Mouse (Mus musculus): Measurements from ENCODE around the gene Rere.

Rere gene

GRCm38 (mm10) chr4:150523351-150523750 lies 241.9 kb downstream of the Rere start:
- TF ChIP-seq GATA4 (IDR thresholded peaks at IDR 0.05; ENCODE audit: insufficient replicate concordance, low read length) = no peak

- TF ChIP-seq GATA4 (IDR thresholded peaks at IDR 0.05; ENCODE audit: insufficient replicate concordance, low read length) = no peak
Observed at GRCm38 (mm10) chr4:150526269-150526668, 244.8 kb downstream of the Rere start.

DNA sequence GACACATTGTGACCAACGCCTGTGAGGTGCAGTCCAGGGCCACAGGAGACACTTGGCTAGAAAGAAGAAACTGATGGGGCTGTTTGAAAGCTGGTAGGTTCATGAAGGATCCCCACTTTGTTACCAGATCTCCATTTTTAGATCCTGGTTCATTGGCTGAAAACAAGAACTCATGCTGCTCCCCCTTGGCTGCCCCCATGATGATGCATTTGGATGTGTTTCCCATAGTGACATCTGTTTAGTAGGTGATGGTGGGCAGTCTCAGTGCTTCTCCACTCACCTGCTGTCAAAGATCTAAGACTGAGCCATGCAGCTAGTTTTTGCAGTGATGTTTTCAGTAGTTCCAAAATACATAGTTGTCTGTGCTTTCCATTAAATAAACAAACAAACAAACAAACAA lies 247.0 kb downstream of the Rere start:
- TF ChIP-seq GATA4 (IDR thresholded peaks at IDR 0.05; ENCODE audit: insufficient replicate concordance, low read length) = no peak

- TF ChIP-seq GATA4 (IDR thresholded peaks at IDR 0.05; ENCODE audit: insufficient replicate concordance, low read length) = no peak
Observed at GRCm38 (mm10) chr4:150528846-150529245, 247.4 kb downstream of the Rere start.

- TF ChIP-seq GATA4 (IDR thresholded peaks at IDR 0.05; ENCODE audit: insufficient replicate concordance, low read length) = no peak
Observed at GRCm38 (mm10) chr4:150531869-150532268, 250.4 kb downstream of the Rere start.

DNA sequence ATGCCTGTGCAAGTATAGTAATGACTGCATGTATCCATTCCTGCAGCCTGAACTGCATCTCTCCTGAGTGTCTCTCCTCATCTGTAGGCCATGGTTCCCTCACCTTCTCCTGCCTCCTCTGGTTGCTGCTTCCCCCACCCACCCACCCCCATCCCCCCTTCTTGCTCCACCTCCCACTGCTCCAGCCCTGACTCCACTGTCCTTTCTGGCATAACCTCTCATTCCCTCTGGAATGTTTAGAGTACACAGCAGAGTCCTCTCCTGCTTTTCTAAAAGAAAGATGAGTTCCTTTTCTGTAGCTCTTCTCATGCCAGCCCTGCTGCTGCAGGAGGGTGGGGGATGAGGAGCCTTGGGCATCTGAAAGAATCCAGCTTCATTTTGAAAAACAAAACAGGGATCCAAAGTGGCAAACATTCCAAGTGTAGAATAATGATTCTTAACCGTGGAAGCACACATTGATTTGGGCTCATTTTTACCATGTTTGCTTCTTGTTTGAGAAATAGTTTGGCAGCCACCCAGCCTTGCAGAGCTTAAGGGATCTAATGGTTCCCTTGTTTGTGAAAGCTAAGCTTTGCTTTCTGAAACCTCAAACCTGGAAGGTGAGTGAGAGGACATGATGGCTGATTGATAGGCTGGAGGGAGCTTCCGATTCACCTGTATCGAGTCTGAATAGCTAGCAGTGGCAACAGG lies 255.5 kb downstream of the Rere start:
- no peak for TF ChIP-seq GATA4 (IDR thresholded peaks at IDR 0.05; ENCODE audit: insufficient replicate concordance, low read length)

DNA sequence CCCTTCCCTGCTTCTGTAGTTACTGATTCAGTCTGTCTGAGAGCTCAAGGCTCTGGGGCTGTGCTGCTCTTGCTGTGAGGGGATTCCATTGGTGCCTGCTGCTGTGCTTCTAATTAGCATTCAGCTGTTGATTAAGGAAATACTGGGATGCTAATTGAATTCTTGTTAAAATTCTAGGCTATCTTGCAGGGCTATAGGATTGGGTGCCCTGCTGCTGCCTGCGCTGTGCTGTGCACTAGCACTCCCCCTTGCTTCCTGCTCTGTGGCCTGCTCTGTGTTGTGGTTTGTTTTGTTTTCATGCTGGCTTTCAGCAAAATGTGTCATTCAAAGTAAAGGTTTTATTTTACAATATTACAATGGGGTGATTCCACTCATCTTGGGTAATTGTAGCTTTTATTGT lies 258.4 kb downstream of the Rere start:
- TF ChIP-seq GATA4 (IDR thresholded peaks at IDR 0.05; ENCODE audit: insufficient replicate concordance, low read length) = no peak

DNA sequence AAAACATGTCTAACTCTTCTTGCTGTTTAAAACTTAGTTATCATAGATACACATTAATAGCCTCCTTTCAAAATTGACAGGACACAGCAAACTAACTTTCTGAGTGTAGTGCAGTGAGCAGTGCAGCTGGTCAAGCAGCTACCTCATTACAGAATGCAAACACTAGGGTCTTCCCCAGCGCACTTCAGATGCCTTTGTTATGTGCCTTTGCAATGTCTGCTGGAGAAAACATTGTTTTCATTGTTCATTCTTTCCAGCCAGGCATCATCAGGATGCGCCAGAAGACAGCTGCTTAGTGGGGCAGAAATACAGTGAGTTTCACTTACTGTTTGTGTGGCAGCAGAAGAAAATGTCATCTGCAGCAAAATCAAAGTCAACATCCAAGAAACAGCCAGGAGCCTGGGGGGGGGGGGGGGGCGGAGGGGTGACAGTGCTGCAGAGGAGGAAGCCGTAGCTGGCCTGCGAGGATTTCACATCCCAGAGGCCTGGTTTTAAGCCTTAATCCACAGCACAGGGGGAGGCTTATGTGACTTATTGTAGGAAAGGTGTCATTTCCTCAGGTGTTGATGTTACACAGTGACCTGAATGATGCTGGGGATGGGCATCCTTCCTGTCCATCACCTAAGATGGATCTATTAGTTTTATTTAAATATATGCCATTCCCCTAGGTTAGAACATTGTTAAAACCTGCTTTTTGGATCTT lies 259.1 kb downstream of the Rere start:
- no peak for TF ChIP-seq GATA4 (IDR thresholded peaks at IDR 0.05; ENCODE audit: insufficient replicate concordance, low read length)

- TF ChIP-seq GATA4 (IDR thresholded peaks at IDR 0.05; ENCODE audit: insufficient replicate concordance, low read length) = no peak
Observed at GRCm38 (mm10) chr4:150544231-150544630, 262.8 kb downstream of the Rere start.

- TF ChIP-seq GATA4 (IDR thresholded peaks at IDR 0.05; ENCODE audit: insufficient replicate concordance, low read length) = no peak
Observed at GRCm38 (mm10) chr4:150544652-150545258, 263.3 kb downstream of the Rere start.

- no peak for TF ChIP-seq GATA4 (IDR thresholded peaks at IDR 0.05; ENCODE audit: insufficient replicate concordance, low read length)
Observed at GRCm38 (mm10) chr4:150545775-150546174, 264.3 kb downstream of the Rere start.

DNA sequence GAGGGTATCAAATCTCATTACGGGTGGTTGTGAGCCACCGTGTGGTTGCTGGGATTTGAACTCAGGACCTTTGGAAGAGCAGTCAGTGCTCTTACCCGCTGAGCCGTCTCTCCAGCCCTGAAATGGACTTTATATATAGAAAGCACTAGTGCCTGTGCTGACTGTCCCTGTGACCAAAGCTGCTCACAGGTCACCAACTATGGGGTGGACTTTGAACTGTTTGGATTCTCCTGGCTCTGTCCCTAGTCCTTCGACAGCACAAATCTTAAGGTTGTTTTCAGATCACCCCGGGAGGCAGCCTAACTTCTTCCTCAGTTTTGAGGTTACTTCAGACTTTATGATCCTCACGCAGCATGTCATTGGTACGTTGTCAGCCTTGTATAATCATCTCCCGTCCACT lies 267.9 kb downstream of the Rere start:
- TF ChIP-seq GATA4 (IDR thresholded peaks at IDR 0.05; ENCODE audit: insufficient replicate concordance, low read length) = no peak

GRCm38 (mm10) chr4:150549989-150550716 lies 268.7 kb downstream of the Rere start:
- TF ChIP-seq GATA4 (IDR thresholded peaks at IDR 0.05; ENCODE audit: insufficient replicate concordance, low read length) = no peak

GRCm38 (mm10) chr4:150551390-150551789 lies 269.9 kb downstream of the Rere start:
- TF ChIP-seq GATA4 (IDR thresholded peaks at IDR 0.05; ENCODE audit: insufficient replicate concordance, low read length) = no peak

DNA sequence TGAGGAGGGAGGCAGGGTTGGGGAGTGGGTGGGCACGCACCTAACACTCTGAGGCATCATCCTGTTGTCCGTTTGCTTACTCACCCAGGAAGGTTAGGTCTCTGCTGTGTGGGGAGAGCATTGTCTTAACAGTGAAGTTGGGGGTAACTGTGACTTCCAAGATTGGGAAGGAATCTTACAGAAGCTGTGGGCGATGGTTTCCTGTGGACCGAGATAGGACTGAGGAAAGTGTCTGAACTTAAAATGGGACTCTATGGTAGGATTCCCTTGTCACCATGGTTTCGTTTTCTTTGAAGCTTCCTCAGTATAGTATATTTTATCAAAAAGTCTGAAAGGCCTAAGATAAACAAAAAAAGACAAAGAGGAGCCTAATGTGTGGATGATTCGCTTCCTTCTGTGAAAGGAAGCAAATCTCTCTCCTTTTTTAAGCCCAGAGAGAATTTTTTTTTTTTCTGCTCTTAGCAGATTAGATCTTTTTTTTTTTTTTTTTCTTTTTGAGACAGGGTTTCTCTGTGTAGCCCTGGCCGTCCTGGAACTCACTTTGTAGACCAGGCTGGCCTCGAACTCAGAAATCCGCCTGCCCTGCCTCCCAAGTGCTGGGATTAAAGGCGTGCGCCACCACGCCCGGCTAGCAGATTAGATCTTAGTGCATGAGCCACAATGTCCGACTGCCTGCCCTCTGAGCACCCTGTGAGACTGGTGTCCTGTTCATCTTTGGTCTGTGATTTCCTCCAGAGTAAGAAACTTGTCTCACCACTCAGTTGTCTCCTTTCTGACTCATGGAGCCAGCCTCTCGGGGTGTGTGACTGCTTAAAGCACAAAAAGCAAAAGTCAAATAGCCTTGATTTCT lies 271.5 kb downstream of the Rere start:
- 0 out of 2 replicates have a peak, but pooled peaks have one; percentile 13 for TF ChIP-seq GATA4 (IDR thresholded peaks at IDR 0.05; ENCODE audit: insufficient replicate concordance, low read length)

Data from liver, adult (tissue).